Mouse (Mus musculus) heart, postnatal 10 days (tissue): ENCODE measurements at regions not wholly inside any gene's neighbourhood (a gene's known extent, or its start where the extent isn't known, plus 50 kb on each side); places are given as distances from the start of the nearest gene placed in this dataset.

Experiments used
- DNase-seq, 2 experiments: peaks; one replicate each; pipeline ENCODE4 v3.0.0; 2021
- intact Hi-C: fragments of 180-260 bp; cut with DNase I; formaldehyde crosslinking; loops from one replicate; pipeline ENCODE4 v1.15.1; 2025

DNA sequence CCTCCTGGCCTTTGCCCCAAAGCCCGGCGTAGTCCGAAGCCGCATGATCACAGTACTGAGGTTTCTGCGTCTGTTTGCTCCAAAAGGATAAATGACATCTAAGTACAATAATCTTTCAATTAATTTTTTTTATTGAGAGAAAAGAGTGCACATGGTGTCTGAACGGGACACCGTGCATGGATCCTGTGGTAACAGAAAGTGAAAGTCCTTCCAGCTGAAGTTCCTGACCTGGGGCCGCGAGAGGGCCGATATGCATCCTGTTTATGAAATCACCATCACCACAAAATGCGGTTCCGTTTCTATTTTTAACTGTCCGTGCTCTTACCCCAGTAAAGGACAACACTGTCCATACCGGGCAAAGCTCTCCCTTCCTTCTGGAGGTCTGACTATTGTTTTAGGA, 302.9 kb upstream of the Nfe2l3 start:
- intact Hi-C loops = no loop called here
- peak; percentile 59 to 64 for DNase-seq

DNA sequence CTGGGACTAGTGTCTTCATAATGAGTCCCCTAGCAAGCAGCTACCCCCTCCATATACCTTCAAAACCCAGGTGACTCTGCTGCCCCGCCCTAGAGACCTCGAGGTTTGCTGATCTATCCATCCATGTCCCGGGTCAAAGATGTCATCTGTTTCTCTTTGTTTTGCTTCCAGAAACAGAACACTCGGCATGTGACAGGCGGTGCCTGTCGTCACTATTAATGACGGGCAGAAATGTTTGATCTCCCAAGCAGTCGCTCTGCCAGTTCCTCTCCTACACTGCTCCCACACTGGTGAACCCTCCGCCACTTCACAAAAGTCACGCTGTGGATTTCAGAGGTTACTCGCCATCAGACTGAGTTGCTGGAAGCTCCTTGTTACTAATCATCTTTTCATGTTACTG, 287.7 kb upstream of the Nfe2l3 start:
- intact Hi-C loops = no loop called here
- DNase-seq = no peak

DNA sequence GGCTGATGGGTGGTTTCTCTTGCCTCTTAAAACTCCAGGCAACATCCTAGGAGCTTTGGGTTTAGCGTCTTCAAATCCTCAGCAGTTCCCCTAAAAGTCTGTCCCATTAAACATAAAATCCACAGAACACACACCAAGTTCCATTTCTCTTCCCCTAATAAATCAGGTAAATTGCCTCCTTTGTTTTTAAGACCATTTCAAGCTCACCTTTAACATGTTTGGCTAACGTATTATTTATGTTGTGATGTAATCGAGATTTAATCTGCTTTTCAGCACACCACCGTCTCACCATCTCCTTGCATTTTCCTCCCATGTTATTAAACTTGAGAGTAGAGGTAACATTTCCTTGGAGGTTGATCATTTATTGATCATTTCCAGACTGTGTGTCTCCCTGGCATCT, 286.6 kb upstream of the Nfe2l3 start:
- DNase-seq = no peak
- intact Hi-C loops = no loop called here

GRCm38 (mm10) chr6:51148821-51149220, 283.6 kb upstream of the Nfe2l3 start:
- intact Hi-C loops = no loop called here
- no peak for DNase-seq

DNA sequence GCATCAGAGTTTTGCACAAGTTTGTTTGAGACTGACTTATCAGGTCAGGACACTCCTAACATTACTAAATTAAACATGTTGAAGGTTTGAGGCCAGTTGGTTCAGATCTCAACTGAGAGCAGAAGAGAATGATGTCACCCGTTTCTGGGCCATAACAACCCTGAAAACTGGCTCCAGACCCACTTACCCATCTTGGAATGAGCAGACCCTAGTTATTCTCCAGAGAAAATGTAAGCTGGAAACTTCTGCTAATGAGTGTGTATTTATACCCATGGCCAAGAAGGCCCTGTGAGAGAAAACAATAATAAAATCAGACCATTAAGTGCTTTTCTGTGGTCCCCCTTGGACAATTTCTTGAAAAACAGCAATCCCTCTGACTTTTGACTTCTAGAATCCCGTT, 282.4 kb upstream of the Nfe2l3 start:
- intact Hi-C loops = loop anchor here (5.0 kb wide), 1 partner anchor 48 kb away; no protein-coding TSS in a partner anchor
- peak; percentile 46 to 56 for DNase-seq

GRCm38 (mm10) chr6:51150486-51150885, 282.0 kb upstream of the Nfe2l3 start:
- DNase-seq = no peak
- intact Hi-C loops = loop anchor here (5.0 kb wide), 1 partner anchor 48 kb away; no protein-coding TSS in a partner anchor

GRCm38 (mm10) chr6:51150916-51151315, 281.6 kb upstream of the Nfe2l3 start:
- no peak for DNase-seq
- intact Hi-C loops = loop anchor here (5.0 kb wide), 1 partner anchor 49 kb away; no protein-coding TSS in a partner anchor

DNA sequence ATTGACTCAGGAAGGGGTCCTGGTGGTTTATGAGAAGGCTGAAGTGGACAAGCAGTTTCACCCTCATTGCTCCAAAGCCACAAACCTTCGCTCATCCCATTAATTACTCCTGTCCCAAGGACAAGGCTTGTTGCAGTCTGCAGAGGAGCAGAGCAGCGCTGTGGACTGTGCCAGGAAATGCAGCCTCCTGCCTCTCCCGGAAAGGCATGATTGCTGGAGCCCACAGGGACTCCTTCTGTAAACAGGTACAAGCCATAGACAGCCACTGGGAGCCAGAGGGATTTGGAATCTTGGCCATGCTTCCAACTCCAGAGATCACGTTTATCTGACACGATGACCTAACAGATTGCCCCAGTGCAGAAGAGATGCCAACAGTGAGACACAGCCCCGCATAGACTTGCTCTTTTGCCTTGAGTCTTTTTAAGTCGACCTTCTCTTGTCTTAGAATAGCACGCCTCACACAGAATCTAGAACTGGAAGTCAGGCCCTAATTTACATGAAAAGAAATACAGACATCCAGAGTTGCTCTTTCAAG, 275.6 kb upstream of the Nfe2l3 start:
- DNase-seq = no peak
- intact Hi-C loops = no loop called here

DNA sequence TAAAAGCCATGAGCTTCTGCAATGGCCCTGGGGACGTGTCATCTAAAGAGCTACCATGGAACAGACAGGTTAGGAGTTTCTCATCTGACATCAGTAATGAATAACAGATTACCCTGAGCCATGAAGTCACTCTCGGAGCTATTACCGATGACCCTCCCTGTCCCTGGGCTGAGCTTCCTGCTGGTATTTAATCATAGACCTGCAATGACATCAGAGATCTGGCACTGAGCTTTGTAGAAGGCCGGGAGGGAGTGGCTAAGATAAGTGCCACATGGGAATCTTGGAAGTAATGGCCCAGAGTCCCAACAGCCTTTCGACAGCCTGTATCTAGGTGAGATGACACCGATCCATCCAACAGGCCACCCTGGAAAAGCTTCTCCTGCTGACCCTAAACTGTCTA, 271.3 kb upstream of the Nfe2l3 start:
- intact Hi-C loops = loop anchor here (10.0 kb wide), 1 partner anchor 186 kb away; no protein-coding TSS in a partner anchor
- no peak for DNase-seq

- peak; percentile 58 to 60 for DNase-seq
- intact Hi-C loops = loop anchor here (10.0 kb wide), 1 partner anchor 188 kb away; no protein-coding TSS in a partner anchor
These were observed 270.0 kb upstream of the Nfe2l3 start for GRCm38 (mm10) chr6:51162208-51163082.

- intact Hi-C loops = loop anchor here (10.0 kb wide), 1 partner anchor 188 kb away; no protein-coding TSS in a partner anchor
- peak; percentile 68 to 74 for DNase-seq
These were observed 269.2 kb upstream of the Nfe2l3 start for GRCm38 (mm10) chr6:51163266-51163665.

DNA sequence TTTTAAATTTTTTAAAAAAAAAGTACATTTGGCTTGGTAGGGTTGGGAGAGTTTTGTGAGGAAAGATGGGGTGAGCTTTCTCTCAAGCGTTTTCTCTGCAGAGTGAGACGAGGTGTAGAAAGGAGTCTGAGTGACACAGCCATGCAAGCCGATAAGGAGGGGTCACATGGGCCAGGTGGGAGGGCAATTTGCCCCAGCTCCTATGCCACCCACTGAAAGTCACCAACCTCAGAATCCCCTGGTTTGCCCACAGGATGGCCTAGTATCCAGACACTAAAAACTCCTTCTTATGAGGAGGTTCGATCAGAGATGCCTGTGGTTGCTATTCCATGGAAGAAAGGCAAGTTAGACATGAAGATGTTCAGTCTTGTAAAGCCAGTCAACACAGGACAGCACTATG, 268.6 kb upstream of the Nfe2l3 start:
- intact Hi-C loops = loop anchor here (10.0 kb wide), 1 partner anchor 189 kb away; no protein-coding TSS in a partner anchor
- DNase-seq = no peak

GRCm38 (mm10) chr6:51167028-51167427, 265.4 kb upstream of the Nfe2l3 start:
- no peak for DNase-seq

GRCm38 (mm10) chr6:51168048-51168447, 264.4 kb upstream of the Nfe2l3 start:
- intact Hi-C loops = loop anchor here (1.0 to 10.0 kb wide), 6 partner anchors 37 to 487 kb away; no protein-coding TSS in a partner anchor
- peak; percentile 90 to 92 for DNase-seq

More at GRCm38 (mm10) chr6:51167028-51167427, 265.4 kb upstream of the Nfe2l3 start:
- intact Hi-C loops = loop anchor here (5.0 to 10.0 kb wide), 3 partner anchors 130 to 192 kb away; no protein-coding TSS in a partner anchor

GRCm38 (mm10) chr6:51168775-51169695, 263.4 kb upstream of the Nfe2l3 start:
- DNase-seq = peak; percentile 55 to 61
- intact Hi-C loops = loop anchor here (1.0 to 10.0 kb wide), 6 partner anchors 38 to 488 kb away; no protein-coding TSS in a partner anchor

GRCm38 (mm10) chr6:51169971-51170411, 262.5 kb upstream of the Nfe2l3 start:
- intact Hi-C loops = loop anchor here (1.0 to 10.0 kb wide), 7 partner anchors 39 to 992 kb away; partner anchors contain the start of gene Hoxa2
- peak; percentile 50 to 60 for DNase-seq

GRCm38 (mm10) chr6:51170414-51170813, 262.1 kb upstream of the Nfe2l3 start:
- peak; percentile 81 to 84 for DNase-seq
- intact Hi-C loops = loop anchor here (1.0 to 5.0 kb wide), 2 partner anchors 362 to 992 kb away; partner anchors contain the start of gene Hoxa2

DNA sequence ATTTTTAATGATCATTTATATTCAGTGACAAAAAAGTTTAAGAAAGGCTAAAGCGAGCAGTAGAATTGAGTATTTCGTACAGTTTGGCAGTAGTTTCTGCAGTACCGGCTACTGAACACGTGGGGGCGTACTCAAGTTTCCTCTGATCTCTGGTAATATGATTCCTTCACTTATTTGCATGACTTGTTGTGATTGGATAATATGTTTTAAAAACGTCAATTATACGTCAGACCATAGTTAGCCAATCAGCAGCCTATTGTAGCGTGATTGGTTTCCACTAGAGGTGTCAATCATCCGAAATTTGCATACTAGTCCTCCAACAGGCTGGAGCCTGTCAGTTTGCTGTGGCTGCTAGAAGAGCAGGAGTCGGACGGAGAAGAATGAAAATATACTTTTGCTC, 261.6 kb upstream of the Nfe2l3 start:
- intact Hi-C loops = loop anchor here (1.0 to 5.0 kb wide), 2 partner anchors 363 to 991 kb away; partner anchors contain the start of gene Hoxa2
- DNase-seq = peak; percentile 84 to 87

- peak; percentile 85 to 88 for DNase-seq
- intact Hi-C loops = loop anchor here (5.0 kb wide), 1 partner anchor 991 kb away; the partner anchor contains the start of gene Hoxa2
These were observed 260.7 kb upstream of the Nfe2l3 start for GRCm38 (mm10) chr6:51171761-51172160.

DNA sequence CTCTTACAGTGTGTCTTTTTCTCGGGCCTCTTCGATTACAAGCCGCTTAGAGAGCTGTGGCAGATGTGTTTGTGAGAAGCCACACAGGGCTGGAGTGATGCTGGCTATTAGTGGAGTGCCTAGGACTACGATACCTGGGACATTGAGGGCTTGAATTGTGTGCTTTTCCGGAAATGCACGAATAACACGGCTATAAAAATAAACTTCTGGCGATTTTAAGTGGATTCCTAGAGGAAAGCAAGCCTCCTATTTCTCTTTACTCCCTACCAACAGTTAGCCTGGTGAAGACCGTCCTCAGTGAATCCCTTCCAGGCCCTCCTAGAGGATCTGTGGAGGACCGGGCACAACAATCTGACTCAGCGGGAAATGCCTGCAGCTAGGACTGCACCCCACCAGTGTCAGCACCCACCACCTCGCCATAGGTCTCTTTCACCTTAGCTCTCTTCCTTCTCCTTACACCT, 260.1 kb upstream of the Nfe2l3 start:
- intact Hi-C loops = loop anchor here (5.0 kb wide), 1 partner anchor 990 kb away; the partner anchor contains the start of gene Hoxa2
- DNase-seq = peak; percentile 58 to 64
